Mouse (Mus musculus) MN1 (cell line): ENCODE data around the gene Nup210l.

Source experiments
- DNase-seq: peaks from one replicate; pipeline ENCODE4 v3.0.0-alpha.2; 2016; ENCODE audit warnings: low spot score

Gene Nup210l

DNA sequence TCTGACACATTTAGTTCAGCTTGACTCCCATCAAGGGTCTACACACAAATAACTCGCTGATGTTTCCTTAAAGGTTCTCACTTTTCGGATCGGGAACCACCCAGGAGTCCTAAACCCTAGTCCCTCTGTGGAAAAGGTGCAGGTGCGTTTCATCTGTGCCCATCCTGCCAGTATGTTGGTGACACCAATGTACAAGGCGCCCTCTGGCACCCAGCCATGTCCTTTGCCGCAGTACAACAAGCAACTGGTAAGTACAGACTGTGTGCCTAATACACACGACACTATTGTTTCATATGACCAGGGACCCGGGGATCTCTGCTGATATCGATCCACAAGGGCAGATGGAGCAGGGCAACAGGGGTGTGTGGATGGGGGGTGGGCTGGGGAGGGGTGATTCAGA is 55.8 kb downstream of the Nup210l start:
- DNase-seq: no peak

- DNase-seq: peak; percentile 11
Observed at GRCm38 (mm10) chr3:90161541-90161940, 57.6 kb downstream of the Nup210l start.

- DNase-seq: no peak
Observed at GRCm38 (mm10) chr3:90179566-90179965, 75.6 kb downstream of the Nup210l start.

DNA sequence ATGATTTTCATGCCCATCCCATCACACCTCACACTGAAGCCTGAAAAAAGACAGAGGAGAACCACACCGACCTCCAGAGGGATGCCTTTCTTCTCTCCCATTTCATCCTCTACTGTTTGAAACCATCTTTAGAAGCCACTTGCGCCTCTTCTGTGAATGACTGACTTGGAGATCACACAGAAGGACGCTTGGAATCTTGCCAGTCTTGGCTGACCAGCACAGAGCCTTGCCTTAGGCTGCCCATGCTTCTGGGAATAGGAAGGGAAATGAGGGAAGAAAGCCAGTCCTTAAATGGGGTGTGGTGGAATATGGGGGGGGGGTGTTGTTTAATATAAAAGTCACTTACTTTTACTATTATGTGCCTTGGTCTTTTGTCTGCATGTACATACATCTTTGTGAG is 79.6 kb downstream of the Nup210l start:
- no peak for DNase-seq

- no peak for DNase-seq
Observed at GRCm38 (mm10) chr3:90190859-90191510, 87.1 kb downstream of the Nup210l start.

- no peak for DNase-seq
Observed at GRCm38 (mm10) chr3:90194759-90195158, 90.8 kb downstream of the Nup210l start.

- DNase-seq: no peak
Observed at GRCm38 (mm10) chr3:90195644-90196043, 91.7 kb downstream of the Nup210l start.

GRCm38 (mm10) chr3:90197548-90197947 is 93.6 kb downstream of the Nup210l start:
- DNase-seq: no peak

DNA sequence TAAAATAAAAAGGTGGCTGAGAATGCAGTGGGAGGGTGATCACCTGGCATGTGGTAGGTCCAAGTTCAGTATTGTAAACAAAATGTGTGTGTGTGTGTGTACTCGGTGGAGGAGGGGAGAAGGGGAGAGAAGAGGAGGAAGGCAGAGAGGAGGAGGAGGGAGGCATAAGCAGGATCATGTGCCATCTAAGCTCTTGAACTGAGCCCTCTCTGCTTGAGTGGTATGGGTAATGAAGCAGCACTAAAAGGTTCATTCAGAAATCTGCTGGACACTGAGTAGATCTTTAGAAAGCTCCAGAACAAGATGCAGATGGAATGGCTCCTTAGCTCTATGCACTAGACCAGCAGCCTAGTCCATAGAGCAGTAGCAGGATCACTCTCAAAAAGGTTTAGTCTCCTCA is 99.0 kb downstream of the Nup210l start:
- DNase-seq: no peak

- DNase-seq: no peak
Observed at GRCm38 (mm10) chr3:90203619-90204018, 99.7 kb downstream of the Nup210l start.

DNA sequence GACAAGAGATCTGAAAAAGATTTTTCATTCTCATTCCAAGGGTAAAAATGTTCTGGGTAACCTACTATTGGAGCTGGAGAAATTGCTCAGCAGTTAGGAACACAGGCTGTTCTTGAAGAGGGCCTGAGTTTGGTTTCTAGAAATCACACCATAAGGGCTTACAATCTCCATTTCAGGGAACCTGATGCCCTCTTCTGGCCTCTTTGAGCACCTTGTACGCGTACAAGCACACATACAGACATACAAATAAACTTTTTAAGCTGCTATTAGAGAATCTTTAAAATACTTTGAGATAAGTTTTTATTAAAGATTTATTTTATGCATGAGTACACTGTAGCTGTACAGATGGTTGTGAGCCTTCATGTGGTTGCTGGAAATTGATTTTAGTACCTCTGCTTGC is 100.7 kb downstream of the Nup210l start:
- no peak for DNase-seq

DNA sequence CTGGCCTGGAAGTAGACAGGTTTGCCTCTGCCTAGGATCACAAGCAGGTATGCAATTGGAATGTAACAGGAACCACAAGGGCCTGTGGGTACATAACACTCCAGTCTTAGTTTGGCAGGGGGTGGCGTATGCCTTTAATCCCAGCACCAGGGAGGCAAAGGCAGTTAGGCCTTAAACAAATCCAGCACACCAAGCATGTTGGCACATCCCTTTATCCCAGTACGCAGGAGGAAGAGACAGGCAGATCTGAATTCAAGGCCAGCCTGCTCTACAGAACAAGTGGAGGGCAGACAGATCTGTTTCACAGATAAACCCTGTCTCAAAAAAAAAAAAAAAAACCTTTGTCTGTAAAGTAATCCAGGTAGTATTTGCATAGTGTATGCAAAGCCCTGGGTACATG is 104.7 kb downstream of the Nup210l start:
- DNase-seq: no peak

DNA sequence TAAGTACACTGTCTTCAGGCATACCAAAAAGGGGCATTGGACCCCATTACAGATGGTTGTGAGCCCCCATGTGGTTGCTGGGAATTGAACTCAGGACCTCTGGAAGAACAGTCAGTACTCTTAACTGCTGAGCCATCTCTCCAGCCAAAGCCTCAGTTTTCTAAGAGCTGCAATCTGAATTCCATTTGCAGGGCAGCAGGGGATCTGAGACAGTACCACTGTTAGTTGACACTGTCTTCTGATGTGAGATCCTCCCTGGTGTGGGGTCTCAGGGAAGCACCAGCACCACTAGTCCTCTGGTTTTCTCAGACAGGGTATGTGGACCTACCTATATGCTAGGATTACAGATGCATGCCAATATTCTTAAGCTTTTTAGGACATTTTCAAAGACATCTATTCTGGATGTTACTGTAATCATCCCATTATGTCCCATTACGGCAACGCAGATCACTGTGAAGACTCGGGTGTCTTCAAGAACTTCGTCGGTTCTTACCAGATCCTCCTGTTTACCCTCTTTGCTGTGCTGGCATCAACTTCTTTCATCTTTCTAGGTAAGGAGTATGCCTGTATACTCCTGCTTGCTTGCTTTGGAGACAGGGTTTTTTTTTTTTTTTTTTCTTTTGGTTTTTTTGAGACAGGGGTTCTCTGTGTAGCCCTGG is 106.1 kb downstream of the Nup210l start:
- DNase-seq: no peak

DNA sequence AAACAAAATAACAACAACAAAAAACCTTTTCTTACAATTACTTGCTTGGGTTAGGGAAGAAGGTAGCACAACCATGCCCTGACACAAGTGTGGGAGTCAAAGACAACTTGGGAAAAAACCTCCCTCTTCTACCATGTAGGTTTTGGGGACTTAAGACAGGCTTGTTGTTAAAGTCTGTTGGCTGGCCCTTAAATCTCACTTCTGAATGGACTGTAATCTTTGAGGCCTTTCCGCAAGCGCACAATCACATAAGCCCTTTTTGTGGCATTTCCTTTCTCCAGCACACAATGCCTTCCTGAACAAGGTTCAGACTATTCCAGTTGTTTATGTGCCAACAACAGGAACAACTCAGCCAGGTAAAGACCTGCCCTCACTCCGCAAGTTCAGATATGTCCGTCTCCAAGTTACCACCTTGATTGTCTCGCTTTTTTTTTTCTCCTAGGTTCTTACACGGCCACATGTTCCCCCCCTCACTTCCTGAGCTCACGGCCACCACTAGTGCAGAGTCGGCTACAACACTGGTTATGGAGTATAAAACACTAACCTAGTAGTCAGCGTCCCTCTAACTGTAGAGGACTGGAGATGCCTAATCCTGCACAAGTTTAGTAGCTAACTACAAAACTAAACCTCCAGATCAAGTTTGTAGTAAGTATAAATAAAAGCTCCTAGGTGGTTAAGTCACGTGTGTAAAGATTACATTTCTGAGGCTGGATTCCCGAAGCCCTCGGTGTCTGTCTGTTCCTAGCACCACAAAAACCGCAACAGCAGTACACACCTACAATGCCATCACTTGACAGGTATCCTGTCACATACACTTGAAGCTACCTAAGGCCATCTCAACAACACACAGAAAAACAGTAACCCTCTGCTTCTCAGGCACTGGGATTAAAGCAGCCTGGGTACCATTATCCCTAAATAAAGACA is 107.8 kb downstream of the Nup210l start:
- DNase-seq: no peak

DNA sequence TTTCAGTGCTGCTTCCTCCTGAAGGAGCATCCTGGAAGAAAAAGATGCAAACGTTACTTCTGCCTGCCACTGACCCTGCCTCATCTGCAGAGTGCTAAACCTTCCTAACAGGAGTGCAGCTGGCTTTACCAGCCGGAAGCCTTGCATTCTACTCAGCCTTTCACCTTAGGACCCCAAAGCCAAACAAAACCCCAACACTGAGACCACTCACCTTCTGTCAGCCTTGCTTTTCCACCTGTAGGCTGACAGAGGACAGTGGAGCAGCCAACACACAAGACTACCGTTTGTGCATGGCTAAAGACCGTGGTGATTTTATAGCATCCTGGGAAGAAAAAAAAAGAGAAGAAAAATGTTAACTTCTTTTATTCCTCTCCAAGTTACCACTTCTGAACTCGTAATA is 108.8 kb downstream of the Nup210l start:
- no peak for DNase-seq

DNA sequence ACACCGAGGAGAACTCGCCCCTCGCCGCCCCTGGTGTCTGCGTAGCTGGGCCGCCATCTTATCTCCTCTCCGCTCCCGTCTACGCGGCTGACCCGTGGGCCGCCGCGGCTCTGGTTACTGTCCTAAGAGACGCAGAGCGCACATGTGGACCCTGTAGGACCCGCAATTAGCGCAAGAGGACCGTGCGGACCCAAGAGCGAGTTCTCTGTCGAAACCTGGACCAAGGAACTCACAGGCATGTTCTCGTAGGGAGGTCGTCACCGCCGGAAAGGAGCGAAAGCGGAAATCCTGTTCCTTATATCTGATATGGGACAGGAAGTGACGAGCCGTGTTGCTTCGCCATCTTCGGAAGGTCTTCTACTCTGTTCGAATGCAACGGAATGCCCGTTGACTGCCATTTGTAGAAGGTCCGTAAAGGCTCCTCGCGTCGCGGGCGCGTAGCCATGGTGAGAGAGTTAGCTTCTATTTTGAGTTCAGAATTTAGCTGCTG is 109.5 kb downstream of the Nup210l start, which contains the start of the genes Rps27 and Rab13:
Gene Rps27 (minus strand): TSS at position 275 of the 490 bp plus-strand sequence.
Gene Rab13 (plus strand): TSS at position 319 of the 490 bp plus-strand sequence.
- DNase-seq: peak; percentile 95

GRCm38 (mm10) chr3:90213956-90214684 is 110.2 kb downstream of the Nup210l start:
- DNase-seq: no peak

DNA sequence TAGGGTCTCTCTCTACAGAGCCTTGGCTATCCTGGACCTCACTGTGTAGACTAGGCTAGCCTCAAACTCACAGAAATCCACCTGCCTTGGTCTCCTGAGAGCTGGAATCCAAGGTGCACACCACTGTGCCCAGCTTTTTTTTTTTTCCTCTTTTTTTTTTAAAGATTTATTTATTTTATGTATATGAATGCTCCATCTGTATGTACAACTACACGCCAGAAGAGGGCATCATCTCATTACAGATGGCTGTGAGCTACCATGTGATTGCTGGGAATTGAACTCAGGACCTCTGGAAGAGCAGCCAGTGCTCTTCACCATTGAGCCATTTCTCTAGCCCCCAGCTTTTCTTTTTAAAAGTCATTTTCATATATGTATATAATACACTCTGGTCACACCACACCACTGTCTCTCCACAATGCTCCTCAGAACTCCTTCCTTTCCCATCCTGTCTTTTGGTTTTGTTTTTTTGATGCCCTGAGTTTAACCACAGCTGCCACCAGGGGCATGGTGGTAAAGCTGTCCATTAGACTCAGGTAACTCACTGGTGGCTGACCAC is 112.0 kb downstream of the Nup210l start:
- DNase-seq: no peak

- peak; percentile 82 for DNase-seq
Observed at GRCm38 (mm10) chr3:90220088-90220487, 116.2 kb downstream of the Nup210l start.

DNA sequence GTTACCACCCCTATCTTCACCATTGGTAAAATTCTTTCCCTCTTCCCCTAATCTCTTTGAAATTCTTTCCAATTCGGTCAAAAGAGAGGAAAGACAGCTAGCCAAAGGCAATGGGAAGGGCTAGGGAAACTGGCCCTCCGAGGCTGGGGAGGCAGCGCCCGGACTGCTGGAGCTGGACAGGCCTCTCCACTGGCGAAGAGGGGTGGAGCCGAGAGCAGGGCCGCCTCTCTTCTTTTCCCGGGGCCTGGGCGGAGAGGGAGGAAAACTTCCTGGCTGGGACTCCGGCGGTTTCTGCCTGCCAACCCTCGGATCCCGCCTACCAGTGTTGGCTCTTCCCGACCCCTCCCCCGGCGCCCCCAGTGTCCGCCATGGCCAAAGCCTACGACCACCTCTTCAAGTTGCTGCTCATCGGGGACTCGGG is 116.6 kb downstream of the Nup210l start:
- DNase-seq: peak; percentile 72

DNA sequence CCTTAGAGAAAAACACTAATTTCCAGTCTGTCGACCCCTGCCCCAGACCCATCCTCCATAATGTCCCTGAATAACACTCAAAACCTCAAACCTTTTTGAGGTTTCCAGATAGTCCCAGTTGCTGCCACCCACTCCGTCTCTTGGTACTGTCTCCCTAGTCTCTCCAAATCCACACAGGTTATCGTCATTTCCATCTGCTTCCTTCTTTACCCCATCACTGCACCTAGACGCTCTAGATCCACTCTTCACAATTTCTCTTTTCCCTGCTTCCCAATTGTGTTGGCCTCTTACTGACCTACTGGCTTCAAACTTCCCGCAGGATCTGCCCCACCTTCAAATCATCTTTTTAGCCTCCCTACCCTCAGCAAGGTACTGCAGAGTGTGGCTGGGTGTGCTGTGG is 117.2 kb downstream of the Nup210l start:
- DNase-seq: no peak
